Mouse (Mus musculus) adrenal gland, postnatal 36 days (tissue): ENCODE data around the gene Gm7534. TPM values are rescaled to one million over a fixed set of nuclear protein-coding genes. Genes with fewer than 3 reads are reported as not detected.

Source experiments
- DNase-seq, 2 experiments: peaks; one replicate each; pipeline ENCODE4 v3.0.0; 2021; ENCODE audit warnings: mixed read lengths in 1 of 2
- long read RNA-seq, 2 experiments: library from polyadenylated mRNA; stranded (forward); transcript quantifications; one replicate each; pipeline ENCODE4 v2.0.0; 2021; ENCODE audit warnings: borderline sequencing depth in 2 of 2
- total RNA-seq, 2 experiments: library from RNA; stranded (reverse); gene quantifications; 2 replicates each; pipeline ENCODE4 v1.2.3; 2021

Gene Gm7534
- not detected for total RNA-seq
- long read RNA-seq, experiment 1: 0 reads
- long read RNA-seq, experiment 2: 0 reads

- no peak for DNase-seq
Measured at GRCm38 (mm10) chr4:134202904-134203303, at the start of gene Gm7534. Gene Gm7534 (minus strand): TSS chr4:134203004.

GRCm38 (mm10) chr4:134252131-134252910 lies 49.5 kb upstream of the Gm7534 start:
- peak in 1 of 2 experiments; percentile 41 for DNase-seq

- peak; percentile 34 to 45 for DNase-seq
Measured at GRCm38 (mm10) chr4:134251241-134252130, 48.7 kb upstream of the Gm7534 start.

GRCm38 (mm10) chr4:134250930-134251240 lies 48.1 kb upstream of the Gm7534 start:
- no peak for DNase-seq

DNA sequence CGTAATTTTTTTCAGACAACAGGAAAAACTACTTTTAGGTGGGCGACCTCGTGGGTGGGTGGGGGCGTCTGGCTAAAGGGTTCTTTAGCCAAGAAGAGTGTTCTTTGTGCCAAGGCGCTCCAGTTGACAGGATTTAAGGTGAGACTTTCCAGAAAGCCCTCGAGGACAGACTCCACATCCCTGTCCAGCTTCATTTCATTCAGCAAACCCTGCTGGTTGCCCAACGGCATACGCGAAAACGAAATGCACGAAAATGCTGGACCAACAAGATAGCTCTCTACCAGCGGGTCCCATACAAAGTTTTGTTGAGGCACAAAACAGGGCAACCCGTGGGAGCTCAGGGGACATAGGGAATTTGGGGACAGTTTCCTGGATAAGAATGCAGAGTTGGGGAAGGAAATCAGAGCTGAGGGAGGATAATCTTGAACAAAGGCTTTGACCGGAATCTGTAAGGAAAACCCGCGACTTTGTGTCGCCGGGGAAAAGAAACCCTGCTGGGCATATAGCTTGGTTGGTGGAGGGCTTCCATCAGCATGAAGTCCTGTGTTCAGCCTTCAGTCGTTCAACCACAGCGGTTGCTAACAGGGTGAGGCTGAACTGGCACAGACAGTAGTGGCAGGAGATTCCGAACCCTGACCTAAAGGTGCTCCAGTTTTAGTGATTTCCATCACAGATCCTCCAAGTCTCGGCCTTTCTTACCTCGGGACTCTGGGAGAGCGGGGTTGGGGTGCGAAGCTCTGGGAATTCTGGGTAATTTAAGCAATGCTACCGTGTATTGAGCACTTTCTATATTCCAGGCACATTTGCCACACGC lies 47.5 kb upstream of the Gm7534 start:
- no peak for DNase-seq

DNA sequence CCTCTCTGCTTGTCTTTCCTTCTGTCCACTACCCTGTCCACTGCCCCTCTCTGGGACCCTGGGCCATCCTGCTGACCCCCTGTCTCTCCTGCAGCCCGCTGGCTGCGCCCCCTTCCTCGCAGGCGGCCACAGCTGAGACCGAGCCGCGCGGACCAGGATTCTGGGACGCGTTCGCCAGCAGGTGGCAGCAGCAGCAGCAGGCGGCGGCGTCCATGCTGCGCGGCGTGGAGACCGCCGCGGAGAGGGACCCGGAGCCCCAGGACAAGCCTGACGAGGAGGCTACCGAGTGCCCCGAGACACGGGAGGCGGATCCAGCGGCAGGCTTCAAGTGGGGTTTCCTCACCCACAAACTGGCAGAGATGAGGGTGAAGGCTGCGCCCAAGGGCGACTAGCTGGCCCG lies 46.8 kb upstream of the Gm7534 start:
- peak; percentile 76 to 87 for DNase-seq

GRCm38 (mm10) chr4:134246719-134247258 lies 44.0 kb upstream of the Gm7534 start, which contains the start of gene Gm30191:
Gene Gm30191 (plus strand): TSS chr4:134246935.
- no peak for DNase-seq

DNA sequence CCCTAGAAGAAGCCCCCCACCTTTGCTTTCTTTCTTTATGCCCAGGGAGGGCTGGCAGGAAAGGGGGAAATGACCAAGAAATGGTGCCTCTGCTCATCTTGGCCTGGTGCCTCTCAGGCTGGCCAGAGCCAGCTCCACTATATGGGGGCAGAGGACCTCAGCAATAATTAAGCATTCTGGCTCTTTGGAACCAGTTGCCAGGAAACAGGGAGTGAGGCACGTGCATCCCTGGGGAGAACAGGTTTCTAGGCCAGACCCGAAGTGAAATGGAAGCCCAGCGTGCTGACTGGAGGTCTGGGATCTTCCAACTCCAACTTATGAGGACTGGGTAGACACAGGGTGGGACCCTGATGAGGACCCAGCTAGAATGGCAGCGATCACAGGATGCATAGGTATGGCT lies 43.5 kb upstream of the Gm7534 start:
- DNase-seq: no peak

- DNase-seq: peak; percentile 97 to 98
Measured at GRCm38 (mm10) chr4:134245148-134245843, 42.5 kb upstream of the Gm7534 start, which contains the start of gene Zfp593. Gene Zfp593 (minus strand): TSS chr4:134245592.

DNA sequence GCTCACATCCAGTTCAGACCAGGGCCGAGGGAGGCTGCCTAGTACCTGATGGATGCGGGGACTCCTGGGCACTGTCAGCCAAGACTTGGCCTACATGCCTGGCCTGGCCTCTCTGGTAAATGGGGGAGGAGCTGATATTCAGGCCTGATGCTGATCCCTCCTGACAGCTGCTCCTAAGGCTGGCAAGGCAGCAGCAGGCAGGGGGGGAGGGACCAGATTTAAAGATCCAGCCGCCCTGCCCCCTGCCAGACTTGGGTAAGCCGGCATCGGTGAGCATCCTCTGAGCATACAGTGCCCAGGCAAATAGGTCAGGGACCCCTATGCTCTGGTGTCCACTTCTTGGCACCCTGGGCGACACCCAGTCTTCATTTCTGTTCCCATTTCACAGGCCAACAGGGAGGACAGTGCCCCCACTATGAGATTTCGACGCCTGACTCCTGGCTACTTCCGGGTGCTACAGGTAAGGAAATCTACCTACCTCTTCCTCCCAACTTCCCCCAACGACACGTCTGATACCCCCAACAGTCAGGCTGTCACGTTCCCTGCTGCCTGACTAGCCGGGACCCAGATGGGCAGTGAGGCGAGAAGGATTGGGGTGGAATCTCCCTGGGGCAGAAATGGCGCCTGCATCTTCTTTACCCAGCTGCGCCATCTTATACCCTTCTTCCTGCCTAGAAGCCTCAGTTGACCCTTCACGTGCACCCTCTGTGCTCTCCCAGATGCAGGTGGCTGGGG lies 40.9 kb upstream of the Gm7534 start, which contains the start of gene E130218I03Rik:
TSS of gene E130218I03Rik (plus strand) at position 147 of the 735 bp plus-strand sequence.
- DNase-seq: no peak

- no peak for DNase-seq
Measured at GRCm38 (mm10) chr4:134238686-134239085, 35.9 kb upstream of the Gm7534 start.

DNA sequence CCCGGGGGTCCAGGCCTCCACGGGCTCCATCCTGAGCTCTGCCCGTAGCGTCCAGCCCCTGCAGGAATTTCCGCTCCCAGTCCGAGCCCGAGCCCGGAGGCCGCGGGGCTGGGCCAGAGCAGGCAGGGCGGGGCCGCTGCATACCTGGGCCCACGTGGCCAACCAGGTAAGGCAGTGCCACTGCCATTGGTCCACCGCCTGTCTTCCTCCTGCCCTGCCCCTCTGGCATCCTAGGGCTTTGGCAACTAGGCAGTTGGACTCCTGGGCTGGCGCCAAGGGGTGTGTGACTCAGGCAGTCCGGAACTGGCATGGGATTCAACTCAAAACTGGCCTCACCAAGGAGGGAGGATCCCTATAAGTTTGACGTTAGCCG lies 35.5 kb upstream of the Gm7534 start, which contains the start of gene Cnksr1:
TSS of gene Cnksr1 (minus strand) at position 121 of the 373 bp plus-strand sequence.
- peak; percentile 94 to 95 for DNase-seq

DNA sequence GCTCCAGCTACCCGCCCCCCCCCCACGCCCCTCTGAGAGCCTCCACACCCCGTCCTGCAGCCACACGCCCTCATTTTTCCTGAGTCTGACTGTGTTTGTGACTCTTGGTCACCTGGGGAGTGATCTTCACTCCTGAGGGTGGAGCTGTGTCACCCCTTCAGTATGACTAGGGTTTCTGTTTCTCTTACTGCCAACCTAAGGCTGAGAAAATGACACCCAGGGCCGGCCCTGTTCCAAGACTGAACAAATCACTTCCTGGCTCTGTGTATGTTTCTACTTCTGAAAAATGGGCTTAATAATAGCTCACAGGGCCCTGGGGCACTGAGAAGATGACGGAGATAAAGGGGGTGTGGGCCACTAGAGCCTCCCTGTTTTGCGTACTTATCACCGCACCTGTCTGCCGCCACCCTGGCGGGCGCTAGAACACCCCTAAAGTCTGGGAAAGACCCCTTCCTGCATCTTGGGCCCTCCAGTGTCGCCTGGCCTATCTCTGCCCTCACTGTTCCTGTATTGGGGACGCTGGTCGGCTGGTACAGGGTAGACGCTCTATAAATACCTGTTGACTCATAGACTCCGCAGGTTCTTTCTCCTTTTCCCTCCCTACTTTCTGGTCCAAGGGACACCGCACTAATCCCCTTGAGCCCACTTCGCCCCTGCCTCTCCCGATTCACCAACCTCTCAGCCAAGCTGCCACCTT lies 34.9 kb upstream of the Gm7534 start:
- no peak for DNase-seq

- no peak for DNase-seq
Measured at GRCm38 (mm10) chr4:134234876-134235275, 32.1 kb upstream of the Gm7534 start.

DNA sequence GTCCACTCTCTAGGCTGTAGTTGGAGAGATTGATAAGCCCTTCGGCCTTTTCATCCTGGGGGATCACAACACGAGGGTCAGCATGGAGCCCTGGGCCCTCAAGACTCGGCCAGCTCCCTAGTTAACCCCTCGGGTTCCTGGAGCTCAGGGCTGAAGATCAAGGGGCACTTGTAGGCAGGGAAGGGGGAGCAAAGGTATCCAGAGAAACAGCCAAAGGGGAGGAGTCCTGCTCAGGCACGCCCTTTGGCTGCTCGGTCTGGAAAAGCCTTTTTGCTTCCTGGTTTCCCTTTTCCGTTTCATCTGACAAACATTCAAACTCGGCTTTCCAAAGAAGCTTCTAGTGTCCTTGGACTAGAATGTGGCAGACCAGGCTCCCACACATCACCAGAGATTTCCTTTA lies 27.6 kb upstream of the Gm7534 start:
- DNase-seq: no peak

DNA sequence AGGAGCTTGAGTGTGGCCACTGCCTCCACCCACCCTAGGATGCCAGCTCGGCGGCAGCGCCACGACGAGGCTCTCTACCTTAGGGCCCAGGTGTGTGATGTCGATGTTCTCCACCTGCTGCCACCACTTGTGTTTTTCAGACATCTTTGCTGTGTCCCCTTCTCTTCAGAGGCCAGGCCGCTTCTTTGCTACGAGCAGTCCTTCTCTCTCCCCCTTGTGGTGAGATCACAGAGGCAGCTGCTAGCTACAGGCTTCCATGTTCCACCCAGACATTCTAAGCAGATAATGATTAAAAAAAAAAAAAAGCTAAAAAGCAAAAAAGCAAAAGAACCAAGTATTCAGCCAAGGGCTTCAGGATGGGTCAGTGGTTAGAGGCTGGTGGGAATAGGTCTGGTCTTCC lies 24.4 kb upstream of the Gm7534 start, which contains the start of gene Catsper4:
TSS of gene Catsper4 (minus strand) at position 190 of the 400 bp plus-strand sequence.
- no peak for DNase-seq

DNA sequence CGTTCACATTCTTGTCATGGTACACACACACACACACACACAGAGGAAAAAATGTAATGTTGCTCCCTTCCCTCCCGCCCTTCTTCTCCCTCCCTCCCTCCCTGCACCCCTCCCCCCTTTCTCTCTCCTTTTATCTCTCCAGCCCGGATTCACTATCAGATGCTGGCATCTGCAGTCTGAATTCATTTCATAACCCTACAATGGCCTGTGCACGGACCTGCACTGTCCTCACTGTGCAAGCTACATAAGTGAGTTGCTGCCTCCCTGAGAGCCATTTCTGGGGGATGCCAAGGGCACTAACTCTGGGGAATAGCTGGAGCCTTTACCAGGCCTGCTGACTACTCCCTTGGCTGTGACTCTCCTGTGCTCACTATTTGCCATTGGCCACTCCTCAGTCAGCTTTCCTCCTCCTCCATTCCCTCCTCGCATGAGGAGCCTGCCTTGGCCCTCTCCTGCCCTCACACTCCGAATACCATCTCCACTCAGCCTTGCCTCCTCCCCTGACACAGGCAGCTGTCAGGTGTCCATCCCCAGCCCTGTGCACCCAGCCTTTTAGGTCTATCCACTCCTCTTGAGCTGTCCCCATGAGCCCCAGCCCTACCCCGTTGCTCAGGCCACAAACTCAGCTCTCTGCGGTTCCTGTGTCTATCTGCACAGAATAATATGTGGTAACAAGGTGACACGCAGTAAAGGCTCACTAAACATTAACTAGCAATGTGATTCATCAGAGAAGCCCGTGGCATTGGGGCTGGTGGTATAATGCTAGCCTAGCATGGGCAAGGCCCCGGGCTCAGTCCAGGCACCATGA lies 20.2 kb upstream of the Gm7534 start:
- DNase-seq: no peak

DNA sequence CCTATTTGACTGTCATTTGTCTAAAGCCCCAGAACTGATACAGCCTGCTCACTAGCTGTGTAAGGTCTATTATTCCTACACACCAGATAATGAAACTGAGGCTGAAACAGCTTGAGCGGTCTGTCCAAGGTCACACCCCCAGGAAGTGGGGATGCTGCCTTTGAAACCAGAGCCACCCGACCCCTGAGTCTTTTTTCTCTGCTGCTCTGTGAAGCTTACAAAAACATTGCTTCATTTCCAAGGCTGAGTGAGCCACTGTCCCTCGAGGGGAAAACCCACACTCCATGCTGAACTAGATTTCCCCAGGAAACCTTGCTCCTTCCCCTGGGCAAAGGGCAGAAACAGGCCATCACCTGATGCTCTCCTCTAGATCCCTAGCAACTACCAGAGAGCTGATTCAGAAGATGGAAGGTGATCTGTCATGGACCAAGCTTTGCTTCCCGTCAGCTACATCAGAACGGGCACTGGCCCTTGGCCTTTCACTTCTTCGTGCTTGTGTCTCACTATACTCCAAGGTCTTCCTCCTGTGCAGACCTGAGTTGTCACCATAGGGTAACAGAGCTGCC lies 3.8 kb upstream of the Gm7534 start:
- peak; percentile 12 for DNase-seq
